Mouse (Mus musculus) bone marrow macrophage, adult 2 months (primary cell): ENCODE measurements around the gene Clic3.

Experiments
- CTCF ChIP-seq: IDR thresholded peaks from 2 replicates; pipeline ENCODE4 v1.5.1; 2012; ENCODE audit warnings: low read depth, mild to moderate bottlenecking, low read length, moderate library complexity
- POLR2A ChIP-seq: IDR thresholded peaks from 2 replicates; pipeline ENCODE4 v1.6.1; 2012; ENCODE audit warnings: mild to moderate bottlenecking, low read depth, low read length, borderline replicate concordance

DNA sequence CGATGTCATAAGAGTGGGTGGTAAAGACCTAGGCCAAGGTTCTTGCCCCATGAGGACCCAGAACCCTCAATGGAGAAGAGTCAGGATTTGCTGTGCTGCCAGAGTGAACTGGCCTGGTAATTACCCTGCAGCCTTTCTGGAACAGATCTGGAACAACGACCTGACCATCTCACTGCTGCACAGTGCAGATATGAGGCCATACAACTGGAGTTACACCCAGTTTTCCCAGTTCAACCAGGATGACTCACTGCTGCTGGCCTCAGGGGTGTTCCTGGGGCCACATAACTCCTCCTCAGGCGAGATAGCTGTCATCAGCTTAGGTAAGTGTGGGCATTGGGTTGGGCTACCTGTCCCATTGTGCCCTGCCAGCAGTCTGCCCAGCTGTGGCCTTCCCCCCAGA is 46.1 kb downstream of the Clic3 start:
- TF ChIP-seq CTCF (no peak), POLR2A (no peak)
